Mouse (Mus musculus) brown adipose tissue, adult 24 weeks (tissue): Measurements from ENCODE around the gene Pim1. TPM values are rescaled to one million over a fixed set of nuclear protein-coding genes. Genes with fewer than 3 reads are reported as not detected.

ENCODE experiments used
- H3K27ac ChIP-seq: fragments of 200-500 bp; replicated peaks from 2 replicates; pipeline ENCODE4 v1.5.1; 2012; ENCODE audit warnings: low read depth, mild to moderate bottlenecking, low read length
- H3K4me1 ChIP-seq: fragments of 200-500 bp; 2 replicates; pipeline ENCODE4 v1.6.1; 2012; ENCODE audit warnings: low read length, mixed read lengths; ENCODE audit not compliant: control insufficient read depth, insufficient read depth, insufficient read length
- H3K4me3 ChIP-seq: fragments of 200-500 bp; 2 replicates; pipeline ENCODE4 v1.5.1; 2012; ENCODE audit warnings: low read depth, mild to moderate bottlenecking, low read length, moderate library complexity; ENCODE audit not compliant: insufficient read depth
- polyA plus RNA-seq: library from polyadenylated mRNA; stranded (reverse); fragments of >200 nt; gene quantifications from 2 replicates; pipeline ENCODE4 v1.2.4, GENCODE M21; 2012; ENCODE audit not compliant: missing spikeins, insufficient read depth, insufficient read length

Pim1 gene
- polyA plus RNA-seq, 1 experiment: 152 TPM

GRCm38 (mm10) chr17:29457795-29458560 is 32.6 kb upstream of the Pim1 start:
- H3K4me3 ChIP-seq: no peak overlapping the region
- H3K4me1 ChIP-seq: 0 out of 2 replicates have a peak, but pooled peaks cover 4% of the 10 kb centered on the region
- H3K27ac ChIP-seq: no peak overlapping the region

- no peak overlapping the region for H3K4me3 ChIP-seq
- no peak overlapping the region for H3K27ac ChIP-seq
- 0 out of 2 replicates have a peak, but pooled peaks cover 4% of the 10 kb centered on the region for H3K4me1 ChIP-seq
Observed at GRCm38 (mm10) chr17:29459321-29460118, 31.0 kb upstream of the Pim1 start.

- H3K27ac ChIP-seq: no peak overlapping the region
- H3K4me1 ChIP-seq: 0 out of 2 replicates have a peak, but pooled peaks cover 4% of the 10 kb centered on the region
- H3K4me3 ChIP-seq: no peak overlapping the region
Observed at GRCm38 (mm10) chr17:29460119-29460505, 30.4 kb upstream of the Pim1 start.

- H3K4me1 ChIP-seq: 0 out of 2 replicates have a peak, but pooled peaks cover 4% of the 10 kb centered on the region
- no peak overlapping the region for H3K4me3 ChIP-seq
Observed at GRCm38 (mm10) chr17:29463627-29464026, 26.9 kb upstream of the Pim1 start.

GRCm38 (mm10) chr17:29464068-29464467 is 26.5 kb upstream of the Pim1 start:
- H3K27ac ChIP-seq: no peak overlapping the region
- H3K4me3 ChIP-seq: no peak overlapping the region
- 0 out of 2 replicates have a peak, but pooled peaks cover 4% of the 10 kb centered on the region for H3K4me1 ChIP-seq

More at GRCm38 (mm10) chr17:29463627-29464026, 26.9 kb upstream of the Pim1 start:
- H3K27ac ChIP-seq: no peak overlapping the region

GRCm38 (mm10) chr17:29464519-29465140 is 25.9 kb upstream of the Pim1 start:
- Histone ChIP-seq H3K27ac (no peak overlapping the region), H3K4me1 (0 out of 2 replicates have a peak, but pooled peaks cover 2% of the 10 kb centered on the region), H3K4me3 (no peak overlapping the region)

GRCm38 (mm10) chr17:29465405-29466010 is 25.0 kb upstream of the Pim1 start:
- H3K4me3 ChIP-seq: no peak overlapping the region
- 0 out of 2 replicates have a peak overlapping the region, but pooled peaks have one; percentile 14 for H3K27ac ChIP-seq
- 0 out of 2 replicates have a peak, but pooled peaks cover under 1% of the 10 kb centered on the region for H3K4me1 ChIP-seq

GRCm38 (mm10) chr17:29467030-29467429 is 23.5 kb upstream of the Pim1 start:
- no peak overlapping the region for H3K27ac ChIP-seq
- no peaks in the 10 kb centered on the region for H3K4me1 ChIP-seq
- no peak overlapping the region for H3K4me3 ChIP-seq

- Histone ChIP-seq H3K4me3 (no peak overlapping the region), H3K4me1 (no peaks in the 10 kb centered on the region), H3K27ac (no peak overlapping the region)
Observed at GRCm38 (mm10) chr17:29473466-29473865, 17.1 kb upstream of the Pim1 start.

GRCm38 (mm10) chr17:29474036-29474435 is 16.5 kb upstream of the Pim1 start:
- no peak overlapping the region for H3K4me3 ChIP-seq
- no peaks in the 10 kb centered on the region for H3K4me1 ChIP-seq
- H3K27ac ChIP-seq: no peak overlapping the region

GRCm38 (mm10) chr17:29475142-29475541 is 15.4 kb upstream of the Pim1 start:
- Histone ChIP-seq H3K4me3 (no peak overlapping the region), H3K4me1 (no peaks in the 10 kb centered on the region), H3K27ac (no peak overlapping the region)

GRCm38 (mm10) chr17:29476461-29476860 is 14.1 kb upstream of the Pim1 start:
- no peak overlapping the region for H3K27ac ChIP-seq
- no peak overlapping the region for H3K4me3 ChIP-seq
- H3K4me1 ChIP-seq: no peaks in the 10 kb centered on the region

GRCm38 (mm10) chr17:29477357-29477756 is 13.2 kb upstream of the Pim1 start:
- Histone ChIP-seq H3K27ac (no peak overlapping the region), H3K4me1 (no peaks in the 10 kb centered on the region), H3K4me3 (no peak overlapping the region)

GRCm38 (mm10) chr17:29478271-29478670 is 12.3 kb upstream of the Pim1 start:
- Histone ChIP-seq H3K27ac (no peak overlapping the region), H3K4me1 (no peaks in the 10 kb centered on the region), H3K4me3 (no peak overlapping the region)

GRCm38 (mm10) chr17:29480256-29480655 is 10.3 kb upstream of the Pim1 start:
- H3K27ac ChIP-seq: no peak overlapping the region
- no peak overlapping the region for H3K4me3 ChIP-seq
- no peaks in the 10 kb centered on the region for H3K4me1 ChIP-seq
